Mouse (Mus musculus) hindbrain, embryonic 11.5 days (tissue): ENCODE measurements around the gene Sox1. TPM values are rescaled to one million over a fixed set of nuclear protein-coding genes. Genes with fewer than 3 reads are reported as not detected.

Experiments used
- ATAC-seq: fragments of 200-750 bp; cut with Nextera tagmentation; 2 replicates; pipeline ENCODE4 v1.8.0; 2017; ENCODE audit warnings: mild to moderate bottlenecking, moderate TSS enrichment, moderate library complexity; ENCODE audit not compliant: low FRiP score
- DNase-seq: peaks from one replicate; pipeline ENCODE4 v3.0.0-alpha.2; 2015; ENCODE audit warnings: low spot score
- H3K27ac ChIP-seq: fragments of 300-500 bp; sonication (generic); 2 replicates; pipeline ENCODE4 v1.5.1; 2014; ENCODE audit warnings: mild to moderate bottlenecking, low read depth, low read length
- H3K27me3 ChIP-seq: fragments of 300-500 bp; sonication (generic); 2 replicates; pipeline ENCODE4 v1.6.1; 2014; ENCODE audit warnings: mild to moderate bottlenecking, low read length, moderate library complexity, mixed read lengths; ENCODE audit not compliant: control insufficient read depth, insufficient read depth
- H3K36me3 ChIP-seq: fragments of 300-500 bp; sonication (generic); 2 replicates; pipeline ENCODE4 v1.6.1; 2014; ENCODE audit warnings: mild to moderate bottlenecking, low read length, moderate library complexity, mixed read lengths; ENCODE audit not compliant: control insufficient read depth, insufficient read depth
- H3K4me1 ChIP-seq: fragments of 300-500 bp; sonication (generic); replicated peaks from 2 replicates; pipeline ENCODE4 v1.6.1; 2014; ENCODE audit warnings: low read length, mixed read lengths; ENCODE audit not compliant: control insufficient read depth, insufficient read depth
- H3K4me2 ChIP-seq: fragments of 300-500 bp; sonication (generic); replicated peaks from 2 replicates; pipeline ENCODE4 v1.6.1; 2014; ENCODE audit warnings: mild to moderate bottlenecking, low read depth, low read length
- H3K4me3 ChIP-seq: fragments of 300-500 bp; sonication (generic); 2 replicates; pipeline ENCODE4 v1.5.1; 2014; ENCODE audit warnings: low read depth, low read length
- H3K9ac ChIP-seq: fragments of 300-500 bp; sonication (generic); 2 replicates; pipeline ENCODE4 v1.6.1; 2014; ENCODE audit warnings: low read depth, low read length
- H3K9me3 ChIP-seq: fragments of 300-500 bp; sonication (generic); 2 replicates; pipeline ENCODE4 v1.6.1; 2016; ENCODE audit warnings: low read length; ENCODE audit not compliant: control insufficient read depth
- whole genome bisulfite sequencing: fragments of 180-500 bp; shearing (Covaris S2); extraction: QIAGEN DNeasy Blood & Tissue Kit; methylation state at CpG from one replicate; pipeline ENCODE4 v1.1.7; 2014; 5-methylcytosine and 5-hydroxymethylcytosine counted together
- polyA plus RNA-seq: library from polyadenylated mRNA; unstranded; fragments of >200 nt; fragmentation: Nextera tagmentation; extraction: Ambion mirVana; gene quantifications from 2 replicates; pipeline ENCODE4 v1.2.1, GENCODE M21; 2014

Gene Sox1
- polyA plus RNA-seq, 1 experiment from 2014 or later, result 5.5 TPM

DNA sequence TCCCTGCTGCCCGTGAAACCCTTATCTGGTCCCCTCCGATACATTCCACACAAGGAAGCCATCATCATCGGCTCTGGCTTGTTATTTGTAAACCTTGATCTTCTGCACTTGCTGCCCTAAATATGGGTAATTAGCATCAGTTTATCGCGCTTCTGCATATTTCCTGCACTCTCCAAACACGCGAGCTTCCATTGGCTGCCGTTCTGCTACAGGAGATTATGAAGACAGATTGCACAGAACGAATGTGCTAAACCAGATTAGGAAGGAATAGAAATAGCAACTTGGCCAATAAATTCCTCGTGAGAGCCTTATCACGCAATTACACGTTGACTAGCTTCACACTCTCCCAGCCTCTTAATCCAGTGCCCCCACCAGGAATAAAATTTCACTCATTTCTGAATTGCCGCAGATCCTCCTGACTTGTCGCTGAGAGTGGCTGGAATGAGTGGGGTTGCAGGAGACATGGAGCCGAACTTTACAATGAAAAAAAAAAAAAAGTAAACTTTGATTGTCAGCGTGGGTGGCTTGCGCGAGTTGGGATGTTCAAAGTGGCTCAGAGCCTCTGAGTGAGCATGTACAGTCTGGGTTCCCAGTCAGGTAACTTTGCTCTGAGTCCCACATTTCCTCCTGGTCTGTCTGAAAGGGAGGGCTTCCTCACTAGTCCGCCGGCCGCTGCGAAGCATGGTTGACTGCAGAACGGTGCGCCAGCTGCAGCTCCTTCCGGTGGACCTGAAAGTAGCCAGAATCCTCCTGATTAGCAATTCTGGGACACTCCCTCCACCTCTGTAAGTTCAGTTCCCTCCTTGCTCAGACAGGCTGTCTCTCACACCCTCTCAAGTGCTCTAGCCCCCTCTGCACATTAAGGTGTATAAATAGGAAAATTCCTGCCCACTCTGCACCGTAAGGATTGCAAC, 33.0 kb downstream of the Sox1 start:
- Histone ChIP-seq H3K9ac (no peak overlapping the region), H3K9me3 (no peaks in the 10 kb centered on the region), H3K4me3 (no peak overlapping the region), H3K4me2 (no peak overlapping the region), H3K27me3 (peaks cover 52% of the 10 kb centered on the region), H3K36me3 (no peaks in the 10 kb centered on the region), H3K4me1 (peaks cover 28% of the 10 kb centered on the region), H3K27ac (no peak overlapping the region)
- DNase-seq (peak; percentile 46), ATAC-seq (no peak)
- 25% methylated on average over 26 of the region's 26 CpGs for WGBS

DNA sequence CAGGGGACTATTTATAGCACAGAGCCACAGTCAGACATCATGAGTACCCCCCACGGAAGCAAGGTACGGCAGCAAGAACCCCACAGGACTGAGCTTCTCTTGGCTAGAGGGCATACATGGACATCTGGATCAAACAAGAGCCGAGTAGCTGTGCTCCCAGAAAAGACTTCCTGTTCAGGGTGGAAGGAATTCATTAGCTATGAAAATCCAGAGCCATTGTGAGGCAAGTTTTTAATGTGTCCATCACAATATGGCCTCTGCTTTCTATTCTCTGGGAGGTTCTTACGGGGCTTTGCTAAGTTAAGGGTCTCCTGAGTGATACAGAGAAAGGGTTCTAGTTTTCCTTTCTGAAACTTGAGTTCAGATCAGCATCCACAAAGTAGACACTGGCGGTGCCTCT, 33.8 kb downstream of the Sox1 start:
- Histone ChIP-seq H3K4me1 (peaks cover 28% of the 10 kb centered on the region), H3K27ac (peak overlapping the region; percentile 74; the same call in 1 of the 2 replicates), H3K4me2 (no peak overlapping the region), H3K27me3 (peaks cover 54% of the 10 kb centered on the region), H3K9me3 (no peaks in the 10 kb centered on the region), H3K36me3 (no peaks in the 10 kb centered on the region), H3K9ac (no peak overlapping the region), H3K4me3 (no peak overlapping the region)
- DNase-seq (peak; percentile 32), ATAC-seq (no peak)
- 23% methylated on average over 5 of the region's 5 CpGs for WGBS

DNA sequence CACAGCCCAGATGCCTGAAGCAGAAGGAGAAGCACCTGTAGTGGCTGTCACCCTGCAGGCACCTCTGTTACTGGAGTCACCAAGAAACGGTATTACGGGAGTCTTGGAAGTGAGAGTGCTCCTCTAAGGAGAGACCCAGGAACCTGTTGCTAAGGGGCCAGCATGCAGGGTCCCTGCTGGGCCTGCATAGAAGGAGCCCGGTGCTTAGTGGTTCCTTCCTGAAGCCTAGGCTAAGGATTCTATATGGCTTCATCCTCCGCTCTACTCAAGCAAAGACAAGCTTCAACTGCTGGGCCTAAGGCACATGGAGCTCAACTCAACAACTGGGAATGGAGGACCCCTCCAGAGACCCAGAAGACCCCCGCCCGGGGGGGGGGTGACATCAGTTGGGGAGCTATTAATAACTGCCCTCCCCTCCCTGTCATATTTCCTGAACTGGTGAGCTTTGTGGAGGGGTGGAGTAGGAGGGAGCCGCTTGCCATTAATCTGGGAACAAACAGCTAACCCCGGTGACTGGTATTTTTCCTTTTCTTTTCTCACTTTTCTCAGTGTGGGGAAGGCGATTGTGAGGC, 34.6 kb downstream of the Sox1 start:
- Histone ChIP-seq H3K9ac (no peak overlapping the region), H3K27me3 (peaks cover 53% of the 10 kb centered on the region), H3K4me3 (no peak overlapping the region), H3K27ac (peak overlapping the region; percentile 74), H3K4me2 (peak overlapping the region; percentile 69), H3K36me3 (no peaks in the 10 kb centered on the region), H3K9me3 (no peaks in the 10 kb centered on the region), H3K4me1 (peaks cover 28% of the 10 kb centered on the region)
- ATAC-seq (peak; percentile 22), DNase-seq (no peak)
- WGBS, result 3% methylated on average over 9 of the region's 9 CpGs

DNA sequence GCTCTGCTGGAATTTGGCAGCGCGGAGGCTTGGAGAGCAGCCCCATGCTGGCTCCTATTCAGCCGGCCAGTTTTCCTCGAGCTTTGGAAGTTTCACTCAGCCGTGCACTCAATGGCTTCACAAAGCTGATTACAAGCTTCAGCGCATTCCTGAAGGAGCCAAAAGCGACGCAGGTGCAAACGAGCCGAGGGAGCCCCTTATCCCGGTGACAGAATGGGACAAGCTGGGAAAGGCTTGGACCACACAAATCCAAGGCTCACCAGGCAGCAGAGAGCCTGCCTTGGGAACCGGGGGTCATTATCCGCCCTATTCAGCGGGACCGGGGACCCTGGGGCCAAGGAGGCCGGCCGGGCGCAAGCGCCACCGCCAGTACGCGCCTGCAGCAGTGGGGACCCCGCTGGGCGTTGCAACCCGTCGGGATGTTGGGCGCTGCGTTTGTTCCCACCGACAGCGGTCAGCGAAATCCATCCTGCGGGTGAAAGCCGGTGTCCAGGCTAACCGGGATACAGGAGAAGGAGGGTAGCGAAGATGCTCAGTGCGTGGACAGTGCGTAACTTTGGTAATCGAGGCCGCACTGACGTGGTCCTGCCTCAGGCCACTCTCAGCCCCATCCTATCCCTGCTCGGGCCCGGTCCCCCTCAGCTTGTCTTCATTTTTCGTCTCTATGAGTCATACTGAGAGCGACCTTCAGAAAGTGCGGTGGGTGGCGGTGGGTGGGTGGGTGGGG, 35.2 kb downstream of the Sox1 start:
- H3K27ac ChIP-seq, result peak overlapping the region; percentile 82
- H3K9me3 ChIP-seq, result no peaks in the 10 kb centered on the region
- H3K4me3 ChIP-seq, result peak overlapping the region; percentile 35
- H3K4me2 ChIP-seq, result peak overlapping the region; percentile 69
- no peaks in the 10 kb centered on the region for H3K36me3 ChIP-seq
- WGBS, result under 1% methylated on average over 46 of the region's 46 CpGs
- peaks cover 28% of the 10 kb centered on the region for H3K4me1 ChIP-seq
- peak; percentile 77 for ATAC-seq
- H3K9ac ChIP-seq, result peak overlapping the region; percentile 64
- peak; percentile 74 for DNase-seq
- peaks cover 51% of the 10 kb centered on the region for H3K27me3 ChIP-seq

DNA sequence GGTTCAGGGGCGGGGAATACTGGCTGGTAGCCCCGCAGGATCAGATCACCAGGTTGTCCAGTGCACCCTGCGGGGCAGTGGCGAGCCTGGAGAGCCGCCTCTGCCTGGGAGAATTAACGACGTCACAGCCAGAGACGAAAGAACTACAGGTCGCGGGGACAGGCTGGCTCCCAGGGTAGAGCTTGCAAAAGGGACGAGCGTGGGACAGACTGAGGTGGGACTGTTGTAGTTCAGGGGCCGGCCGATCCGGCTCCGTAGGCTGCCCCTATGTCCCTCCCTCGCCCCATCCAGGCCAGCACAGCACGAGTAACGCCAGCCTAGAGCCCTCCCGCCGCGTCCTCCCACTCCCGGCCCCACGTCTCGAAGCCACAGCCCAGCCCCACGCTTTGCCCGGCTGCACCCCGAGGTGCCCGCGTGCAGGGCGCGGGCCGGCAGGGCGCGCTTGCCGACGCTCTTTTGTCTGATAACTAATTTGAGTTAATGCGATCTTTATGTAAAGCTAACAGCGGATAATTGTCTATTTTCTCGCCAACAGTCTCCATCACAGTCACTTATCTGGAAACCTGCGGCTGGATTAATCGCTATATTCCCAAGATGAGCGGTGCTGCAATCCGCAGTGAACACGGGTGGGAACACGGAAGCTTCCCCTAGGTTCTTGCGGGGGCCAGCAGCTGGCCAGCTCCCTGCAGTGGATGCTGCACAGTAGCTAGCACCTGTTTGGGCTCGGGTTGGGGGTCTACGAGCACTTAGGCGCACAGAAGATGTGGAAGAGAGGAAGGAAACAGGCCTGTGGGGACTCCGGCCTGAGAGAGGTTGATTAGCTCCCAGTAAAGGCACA, 36.0 kb downstream of the Sox1 start:
- Histone ChIP-seq H3K9ac (peak overlapping the region; percentile 64), H3K27ac (peak overlapping the region; percentile 82), H3K27me3 (peaks cover 51% of the 10 kb centered on the region), H3K4me2 (peak overlapping the region; percentile 69), H3K4me3 (peak overlapping the region; percentile 35), H3K4me1 (peaks cover 28% of the 10 kb centered on the region), H3K36me3 (no peaks in the 10 kb centered on the region), H3K9me3 (no peaks in the 10 kb centered on the region)
- ATAC-seq (peak; percentile 56), DNase-seq (peak; percentile 57)
- 2% methylated on average over 45 of the region's 51 CpGs for WGBS

DNA sequence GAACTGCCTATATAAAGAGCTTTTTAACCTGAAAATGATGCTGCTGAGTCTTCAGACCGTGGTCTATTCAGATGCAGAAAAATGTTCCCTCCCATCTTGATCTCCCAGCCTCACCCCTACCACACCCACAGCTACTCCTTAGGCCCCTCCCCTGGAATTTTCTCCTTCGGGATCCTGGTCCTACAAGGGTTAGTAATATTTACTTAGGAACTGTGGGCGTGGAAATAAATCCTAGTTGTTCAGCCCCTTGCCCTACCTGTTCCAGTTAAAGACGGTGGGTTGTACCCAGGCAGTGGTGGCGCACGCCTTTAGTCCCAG, 36.6 kb downstream of the Sox1 start:
- WGBS, result 41% methylated on average over 6 of the region's 6 CpGs
- H3K4me1 ChIP-seq, result peaks cover 28% of the 10 kb centered on the region

DNA sequence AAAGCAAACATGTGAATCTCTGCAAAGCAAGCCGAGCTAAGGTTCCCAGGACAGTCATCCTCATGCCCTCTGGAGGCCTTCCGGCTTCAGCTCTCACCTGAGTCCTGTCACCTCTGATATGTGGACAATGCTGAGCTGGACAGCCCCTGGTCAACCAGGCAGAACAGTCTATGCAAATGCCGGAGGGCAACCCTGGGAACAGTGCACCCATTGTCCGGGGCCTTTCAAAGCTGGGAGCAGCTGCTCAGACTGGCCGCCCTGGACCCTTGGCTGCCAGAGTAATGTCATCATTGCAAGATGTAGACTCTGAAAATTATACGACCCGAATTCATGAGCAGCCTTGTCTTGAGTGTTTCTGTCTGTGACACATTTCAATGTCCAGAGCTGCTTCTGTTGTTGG, 37.5 kb downstream of the Sox1 start:
- Histone ChIP-seq H3K27ac (peak overlapping the region; percentile 54), H3K4me2 (0 out of 2 replicates have a peak overlapping the region, but pooled peaks have one; percentile 2)

More for the DNA sequence above, 36.6 kb downstream of the Sox1 start:
- peak overlapping the region; percentile 82; the same call in 1 of the 2 replicates for H3K27ac ChIP-seq
- H3K27me3 ChIP-seq, result peaks cover 49% of the 10 kb centered on the region
- H3K4me3 ChIP-seq, result no peak overlapping the region
- 0 out of 2 replicates have a peak overlapping the region, but pooled peaks have one; percentile 69 for H3K4me2 ChIP-seq
- ATAC-seq, result no peak
- H3K9me3 ChIP-seq, result no peaks in the 10 kb centered on the region
- DNase-seq, result peak; percentile 37
- H3K9ac ChIP-seq, result peak overlapping the region; percentile 64
- H3K36me3 ChIP-seq, result no peaks in the 10 kb centered on the region

DNA sequence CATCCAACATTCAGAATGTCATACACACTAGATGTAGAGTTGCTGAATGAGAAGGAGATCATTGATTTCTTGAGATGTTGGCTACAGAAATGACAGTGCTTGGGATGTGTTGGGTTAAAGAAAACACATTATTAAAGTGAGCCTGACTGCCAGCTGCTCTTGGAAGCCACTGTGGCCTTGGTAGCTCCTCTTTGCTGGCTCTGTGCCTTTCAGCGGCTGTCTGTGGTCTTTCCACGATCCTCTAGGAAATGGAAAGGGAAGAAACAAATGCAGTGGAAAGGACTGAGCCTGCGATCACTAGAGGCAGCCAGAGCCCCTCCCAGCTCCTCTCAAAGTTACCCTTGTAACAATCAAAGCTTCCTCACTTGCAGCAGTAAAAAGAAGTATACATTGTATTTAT, 39.7 kb downstream of the Sox1 start:
- Histone ChIP-seq H3K4me3 (no peak overlapping the region), H3K27me3 (peaks cover 21% of the 10 kb centered on the region), H3K36me3 (no peaks in the 10 kb centered on the region), H3K9ac (no peak overlapping the region), H3K27ac (no peak overlapping the region), H3K4me1 (peaks cover 14% of the 10 kb centered on the region), H3K4me2 (no peak overlapping the region), H3K9me3 (no peaks in the 10 kb centered on the region)
- WGBS, result 72% methylated on average over 3 of the region's 3 CpGs
- DNase-seq (no peak), ATAC-seq (no peak)

More for the DNA sequence above, 37.5 kb downstream of the Sox1 start:
- no peaks in the 10 kb centered on the region for H3K9me3 ChIP-seq
- no peaks in the 10 kb centered on the region for H3K36me3 ChIP-seq
- ATAC-seq (peak; percentile 34), DNase-seq (peak; percentile 66)
- peaks cover 28% of the 10 kb centered on the region for H3K4me1 ChIP-seq
- H3K27me3 ChIP-seq, result peaks cover 41% of the 10 kb centered on the region
- no peak overlapping the region for H3K4me3 ChIP-seq
- 22% methylated on average over 7 of the region's 7 CpGs for WGBS
- H3K9ac ChIP-seq, result no peak overlapping the region
